Mouse (Mus musculus): ENCODE results near the gene Ccdc92b. TPM values are rescaled to one million over a fixed set of nuclear protein-coding genes. Genes with fewer than 3 reads are reported as not detected.

Ccdc92b gene
- polyA plus RNA-seq, 1 experiment from 2014 or later, result 0.35 TPM

DNA sequence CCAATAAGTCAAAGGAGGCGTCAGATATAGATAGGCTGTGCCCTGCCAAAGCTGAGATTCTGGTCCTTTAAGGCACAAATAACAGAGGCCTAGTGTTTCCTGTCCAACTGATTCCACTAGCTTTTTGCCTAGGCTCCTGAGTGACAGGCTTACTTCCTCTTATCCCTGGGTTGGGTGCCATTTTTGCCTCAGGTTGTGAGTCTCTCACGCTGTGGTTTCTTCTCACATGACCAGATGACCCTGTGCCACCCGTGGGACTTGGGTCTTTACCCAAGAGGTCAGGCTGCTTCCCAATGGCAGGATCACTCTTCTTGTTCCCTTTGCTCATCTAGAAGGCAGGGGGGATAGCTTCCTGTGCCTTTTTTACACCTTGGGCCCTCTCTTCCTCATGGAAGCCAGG lies 44.9 kb downstream of the Ccdc92b start:
- ATAC-seq (ENCODE audit: borderline replicate concordance, extremely low read depth, low FRiP score, low TSS enrichment), result no peak
- no peak overlapping the region for H3K4me3 ChIP-seq
- WGBS, result 86% methylated on average over 3 of the region's 3 CpGs
- H3K27ac ChIP-seq, result no peak overlapping the region
- H3K36me3 ChIP-seq, result peaks cover 76% of the 10 kb centered on the region
- no peaks in the 10 kb centered on the region for H3K9me3 ChIP-seq
- H3K4me1 ChIP-seq, result no peaks in the 10 kb centered on the region
- no peaks in the 10 kb centered on the region for H3K27me3 ChIP-seq
- H3K4me2 ChIP-seq, result no peak overlapping the region
- no peak overlapping the region for H3K9ac ChIP-seq

- Histone ChIP-seq H3K9me3 (no peaks in the 10 kb centered on the region), H3K4me3 (no peak overlapping the region), H3K27me3 (no peaks in the 10 kb centered on the region), H3K27ac (no peak overlapping the region), H3K9ac (no peak overlapping the region), H3K4me2 (no peak overlapping the region), H3K36me3 (peaks cover 70% of the 10 kb centered on the region), H3K4me1 (no peaks in the 10 kb centered on the region)
- WGBS, result 82% methylated on average over 8 of the region's 8 CpGs
- ATAC-seq (ENCODE audit: borderline replicate concordance, extremely low read depth, low FRiP score, low TSS enrichment), result no peak
Measured at GRCm38 (mm10) chr11:74664906-74665305, 45.5 kb downstream of the Ccdc92b start.

DNA sequence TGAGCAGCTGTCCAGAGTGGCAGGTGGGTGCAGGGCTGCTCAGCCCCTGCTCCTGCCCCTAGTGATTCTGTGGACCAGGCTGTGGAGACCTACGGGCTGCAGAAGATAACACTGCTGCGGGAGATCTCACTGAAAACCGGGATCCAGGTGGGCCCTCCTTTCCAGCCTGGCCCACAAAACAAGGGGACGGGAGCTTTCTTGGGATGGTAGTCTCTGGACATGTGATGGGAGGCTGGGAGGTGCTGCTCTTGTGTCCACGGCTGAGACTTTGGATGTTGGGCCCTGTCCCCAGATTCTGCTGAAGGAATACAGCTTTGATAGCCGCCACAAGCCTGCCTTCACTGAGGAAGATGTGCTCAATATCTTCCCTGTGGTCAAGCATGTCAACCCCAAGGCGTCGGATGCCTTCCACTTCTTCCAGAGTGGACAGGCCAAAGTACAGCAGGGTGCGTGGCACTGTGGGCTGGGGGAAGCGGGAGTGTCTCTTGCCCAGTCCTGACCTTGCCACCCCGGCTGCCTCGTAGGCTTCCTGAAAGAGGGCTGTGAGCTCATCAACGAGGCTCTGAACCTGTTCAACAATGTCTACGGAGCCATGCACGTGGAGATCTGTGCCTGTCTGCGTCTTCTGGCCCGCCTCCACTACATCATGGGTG lies 46.4 kb downstream of the Ccdc92b start:
- no peak overlapping the region for H3K27ac ChIP-seq
- ATAC-seq (ENCODE audit: borderline replicate concordance, extremely low read depth, low FRiP score, low TSS enrichment), result no peak
- no peak overlapping the region for H3K9ac ChIP-seq
- H3K4me3 ChIP-seq, result no peak overlapping the region
- WGBS, result 89% methylated on average over 17 of the region's 17 CpGs
- peaks cover 62% of the 10 kb centered on the region for H3K36me3 ChIP-seq
- no peaks in the 10 kb centered on the region for H3K27me3 ChIP-seq
- no peak overlapping the region for H3K4me2 ChIP-seq
- H3K4me1 ChIP-seq, result no peaks in the 10 kb centered on the region
- no peaks in the 10 kb centered on the region for H3K9me3 ChIP-seq

- peaks cover 57% of the 10 kb centered on the region for H3K36me3 ChIP-seq
- H3K4me3 ChIP-seq, result no peak overlapping the region
- H3K4me2 ChIP-seq, result no peak overlapping the region
- no peaks in the 10 kb centered on the region for H3K27me3 ChIP-seq
- H3K9me3 ChIP-seq, result no peaks in the 10 kb centered on the region
- no peak overlapping the region for H3K27ac ChIP-seq
- WGBS, result 88% methylated on average over 5 of the region's 5 CpGs
- H3K9ac ChIP-seq, result no peak overlapping the region
- H3K4me1 ChIP-seq, result no peaks in the 10 kb centered on the region
- no peak for ATAC-seq (ENCODE audit: borderline replicate concordance, extremely low read depth, low FRiP score, low TSS enrichment)
Measured at GRCm38 (mm10) chr11:74666284-74666652, 46.9 kb downstream of the Ccdc92b start.

DNA sequence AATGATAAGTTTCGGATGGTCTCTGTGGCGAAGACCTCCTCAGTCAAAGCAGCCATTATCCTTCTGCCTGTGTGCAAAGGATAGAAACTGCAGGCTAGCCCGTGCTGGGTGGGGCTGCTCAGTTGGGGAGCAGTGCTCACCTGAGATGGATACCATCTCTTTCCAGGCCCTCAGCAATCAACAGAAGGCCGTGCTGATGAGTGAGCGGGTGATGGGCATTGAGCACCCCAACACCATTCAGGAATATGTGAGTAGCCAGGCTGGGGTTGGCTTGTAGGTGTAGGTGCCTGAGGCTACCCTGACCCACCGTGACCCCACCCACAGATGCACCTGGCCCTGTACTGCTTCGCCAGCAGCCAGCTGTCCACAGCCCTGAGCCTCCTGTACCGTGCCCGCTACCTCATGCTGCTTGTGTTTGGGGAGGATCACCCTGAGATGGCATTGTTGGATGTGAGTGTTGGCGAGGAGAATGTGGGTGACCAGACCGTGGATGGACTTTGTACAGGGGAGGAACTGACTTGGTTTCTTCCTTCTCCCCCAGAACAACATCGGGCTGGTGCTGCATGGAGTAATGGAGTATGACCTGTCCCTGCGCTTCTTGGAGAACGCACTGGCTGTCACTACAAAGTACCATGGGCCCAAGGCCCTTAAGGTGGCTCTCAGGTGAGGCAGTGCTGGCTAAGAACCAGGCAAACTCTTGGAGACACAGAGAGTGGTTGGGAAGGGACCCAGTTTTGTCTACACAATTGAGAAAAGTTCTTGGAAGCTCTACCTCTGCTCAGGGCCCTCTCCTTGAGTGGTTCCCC lies 47.6 kb downstream of the Ccdc92b start:
- no peaks in the 10 kb centered on the region for H3K4me1 ChIP-seq
- H3K9me3 ChIP-seq, result no peaks in the 10 kb centered on the region
- no peak overlapping the region for H3K9ac ChIP-seq
- H3K27ac ChIP-seq, result no peak overlapping the region
- H3K36me3 ChIP-seq, result peaks cover 50% of the 10 kb centered on the region
- ATAC-seq (ENCODE audit: borderline replicate concordance, extremely low read depth, low FRiP score, low TSS enrichment), result no peak
- WGBS, result 95% methylated on average over 14 of the region's 14 CpGs
- H3K27me3 ChIP-seq, result no peaks in the 10 kb centered on the region
- H3K4me3 ChIP-seq, result no peak overlapping the region
- no peak overlapping the region for H3K4me2 ChIP-seq

DNA sequence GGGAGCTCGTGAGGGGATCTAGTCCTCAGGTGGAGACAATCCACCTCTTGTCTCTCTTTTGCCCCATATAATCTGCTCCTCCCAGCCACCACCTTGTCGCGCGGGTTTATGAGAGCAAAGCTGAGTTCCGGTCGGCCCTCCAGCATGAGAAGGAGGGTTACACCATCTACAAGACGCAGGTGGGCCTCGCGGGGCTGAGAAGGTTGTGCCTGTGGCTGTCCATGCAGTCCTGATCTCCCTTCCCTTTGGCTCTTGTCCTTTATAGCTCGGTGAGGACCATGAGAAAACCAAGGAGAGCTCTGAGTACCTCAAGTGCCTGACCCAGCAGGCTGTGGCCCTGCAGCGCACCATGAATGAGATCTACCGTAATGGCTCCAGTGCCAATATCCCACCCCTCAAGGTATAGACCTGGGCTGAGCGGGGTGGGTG lies 48.2 kb downstream of the Ccdc92b start:
- Histone ChIP-seq H3K4me3 (no peak overlapping the region), H3K4me2 (no peak overlapping the region), H3K9ac (no peak overlapping the region), H3K27ac (no peak overlapping the region), H3K36me3 (peaks cover 44% of the 10 kb centered on the region), H3K9me3 (no peaks in the 10 kb centered on the region), H3K4me1 (no peaks in the 10 kb centered on the region), H3K27me3 (no peaks in the 10 kb centered on the region)
- WGBS, result 95% methylated on average over 13 of the region's 13 CpGs
- ATAC-seq (ENCODE audit: borderline replicate concordance, extremely low read depth, low FRiP score, low TSS enrichment), result no peak

DNA sequence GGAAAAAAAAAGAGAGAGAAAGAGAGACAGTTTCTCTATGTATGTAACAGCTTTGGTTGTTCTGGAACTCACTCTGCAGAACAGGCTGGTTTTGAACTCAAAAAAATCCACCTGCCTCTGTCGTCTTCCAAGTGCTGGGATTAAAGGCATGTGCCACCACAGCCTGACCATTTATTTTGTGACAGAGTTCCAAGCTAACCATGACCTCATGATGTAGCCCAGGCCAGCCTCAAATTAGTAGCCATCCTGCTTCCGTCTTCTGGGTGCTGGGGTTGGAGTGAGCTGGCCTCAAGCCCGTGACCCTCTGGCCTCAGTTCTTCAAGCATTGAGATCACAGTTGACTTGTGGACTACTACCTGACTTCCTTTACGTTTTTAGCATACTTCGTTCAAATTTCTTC lies 49.1 kb downstream of the Ccdc92b start:
- Histone ChIP-seq H3K27ac (no peak overlapping the region), H3K9ac (no peak overlapping the region), H3K4me2 (no peak overlapping the region), H3K36me3 (peaks cover 44% of the 10 kb centered on the region), H3K4me3 (no peak overlapping the region), H3K9me3 (no peaks in the 10 kb centered on the region), H3K4me1 (no peaks in the 10 kb centered on the region), H3K27me3 (no peaks in the 10 kb centered on the region)
- ATAC-seq (ENCODE audit: borderline replicate concordance, extremely low read depth, low FRiP score, low TSS enrichment), result no peak
- WGBS, result 85% methylated on average over 5 of the region's 5 CpGs

DNA sequence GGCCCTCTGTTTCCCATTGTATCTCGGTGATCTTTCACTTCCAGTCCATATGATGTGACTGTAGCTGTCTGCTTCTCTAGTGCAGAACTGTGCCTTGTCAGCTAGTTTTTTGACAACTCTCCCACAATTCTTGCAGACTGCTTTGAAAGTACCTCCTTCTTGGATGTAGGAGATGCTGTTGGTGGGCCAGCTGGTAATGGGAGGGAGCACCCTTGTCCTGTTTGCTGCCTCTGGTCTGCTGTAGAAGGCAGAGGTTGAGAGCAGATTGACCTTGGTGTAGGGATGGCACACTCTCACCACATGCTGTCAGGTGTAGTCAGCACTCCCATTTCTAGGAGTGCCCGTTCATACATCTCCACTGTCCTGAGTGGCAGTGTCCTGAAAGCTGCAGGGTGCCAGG lies 49.6 kb downstream of the Ccdc92b start:
- H3K9me3 ChIP-seq, result no peaks in the 10 kb centered on the region
- H3K9ac ChIP-seq, result no peak overlapping the region
- no peak for ATAC-seq (ENCODE audit: borderline replicate concordance, extremely low read depth, low FRiP score, low TSS enrichment)
- H3K36me3 ChIP-seq, result peaks cover 42% of the 10 kb centered on the region
- WGBS, result 85% methylated on average over 2 of the region's 2 CpGs
- H3K27me3 ChIP-seq, result no peaks in the 10 kb centered on the region
- no peak overlapping the region for H3K4me2 ChIP-seq
- no peak overlapping the region for H3K4me3 ChIP-seq
- H3K4me1 ChIP-seq, result no peaks in the 10 kb centered on the region
- no peak overlapping the region for H3K27ac ChIP-seq

DNA sequence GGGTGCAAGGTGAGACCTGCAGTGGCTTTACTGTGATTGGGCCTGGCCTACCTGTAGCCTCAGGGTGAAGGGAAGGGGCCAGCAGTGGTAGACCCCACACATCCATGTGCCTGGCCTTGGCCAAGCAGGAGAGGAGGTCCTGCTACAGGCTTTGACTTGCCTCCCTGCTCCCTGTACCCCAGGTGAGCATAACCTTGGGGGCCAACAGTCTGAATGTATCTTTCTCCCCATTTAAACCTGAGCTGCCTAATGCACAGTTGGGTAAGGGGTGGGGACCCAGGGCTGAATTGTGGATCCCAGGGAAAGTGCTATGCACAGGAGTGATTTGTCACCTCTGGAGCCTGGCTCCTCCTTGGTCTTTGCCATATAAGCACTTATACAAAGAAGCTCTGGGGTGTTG lies 50.7 kb downstream of the Ccdc92b start:
- Histone ChIP-seq H3K4me1 (no peaks in the 10 kb centered on the region), H3K36me3 (peaks cover 46% of the 10 kb centered on the region), H3K27ac (no peak overlapping the region; the same call in 1 of the 2 replicates), H3K9me3 (no peaks in the 10 kb centered on the region), H3K4me2 (no peak overlapping the region), H3K4me3 (no peak overlapping the region), H3K27me3 (no peaks in the 10 kb centered on the region), H3K9ac (no peak overlapping the region)
- no peak for ATAC-seq (ENCODE audit: borderline replicate concordance, extremely low read depth, low FRiP score, low TSS enrichment)

GRCm38 (mm10) chr11:74671013-74671412 lies 51.6 kb downstream of the Ccdc92b start:
- no peaks in the 10 kb centered on the region for H3K9me3 ChIP-seq
- WGBS, result 78% methylated on average over 1 of the region's 1 CpGs
- H3K27me3 ChIP-seq, result no peaks in the 10 kb centered on the region
- H3K27ac ChIP-seq, result no peak overlapping the region
- no peak overlapping the region for H3K9ac ChIP-seq
- no peak overlapping the region for H3K4me3 ChIP-seq
- H3K36me3 ChIP-seq, result peaks cover 47% of the 10 kb centered on the region
- ATAC-seq (ENCODE audit: borderline replicate concordance, extremely low read depth, low FRiP score, low TSS enrichment), result no peak
- H3K4me2 ChIP-seq, result no peak overlapping the region
- H3K4me1 ChIP-seq, result no peaks in the 10 kb centered on the region

DNA sequence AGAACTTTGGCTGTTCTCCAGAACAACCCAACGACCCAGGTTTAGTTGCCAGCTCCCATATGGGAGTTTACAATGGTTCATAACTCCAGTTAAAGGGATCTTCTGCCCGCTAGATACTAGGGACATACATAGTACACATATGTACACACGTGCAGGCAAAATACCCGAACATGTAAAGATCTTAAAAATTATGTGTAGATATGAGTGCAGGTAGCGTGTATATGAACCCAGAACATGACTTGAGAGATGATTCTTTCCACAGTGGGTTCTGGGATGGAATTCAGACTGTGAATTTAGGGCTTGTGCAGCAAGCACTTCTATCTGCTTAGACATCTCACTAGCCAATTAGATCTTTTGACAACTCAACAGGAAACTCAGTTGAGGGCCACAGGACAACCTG lies 52.4 kb downstream of the Ccdc92b start:
- ATAC-seq (ENCODE audit: borderline replicate concordance, extremely low read depth, low FRiP score, low TSS enrichment), result no peak
- H3K4me2 ChIP-seq, result no peak overlapping the region
- no peaks in the 10 kb centered on the region for H3K9me3 ChIP-seq
- peaks cover 42% of the 10 kb centered on the region for H3K36me3 ChIP-seq
- no peak overlapping the region for H3K9ac ChIP-seq
- no peaks in the 10 kb centered on the region for H3K27me3 ChIP-seq
- H3K4me3 ChIP-seq, result no peak overlapping the region
- no peaks in the 10 kb centered on the region for H3K4me1 ChIP-seq
- whole genome bisulfite sequencing, result 85% methylated on average over 5 of the region's 5 CpGs
- no peak overlapping the region for H3K27ac ChIP-seq

DNA sequence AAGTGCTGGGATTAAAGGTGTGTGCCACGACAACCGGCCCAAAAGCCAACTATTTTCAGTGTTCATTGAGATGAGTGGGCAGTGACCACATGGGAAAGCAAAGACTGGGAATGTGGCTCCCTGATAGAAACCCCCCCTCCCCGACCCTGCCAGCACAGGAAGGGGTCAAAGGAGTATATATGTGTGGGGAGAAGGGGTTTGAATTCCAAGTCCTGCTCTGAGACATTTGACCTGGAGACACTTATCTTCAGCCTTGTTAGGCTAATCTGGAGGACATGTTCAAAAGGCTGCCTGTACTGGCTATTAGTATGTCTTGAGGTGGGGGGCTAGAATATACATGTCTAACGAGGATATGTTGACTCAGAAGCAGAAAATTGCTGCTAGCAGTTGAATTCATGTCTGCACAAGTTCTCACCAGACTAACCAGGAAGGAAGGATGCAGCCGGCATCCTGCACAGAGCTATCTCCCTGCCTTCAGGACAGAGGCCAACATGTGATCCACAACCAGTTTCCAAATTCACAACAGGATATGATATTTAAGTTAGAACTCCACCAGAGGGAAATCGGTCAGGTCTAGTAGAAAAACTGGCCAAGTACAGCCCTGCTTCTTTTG lies 53.6 kb downstream of the Ccdc92b start:
- Histone ChIP-seq H3K4me3 (no peak overlapping the region), H3K27me3 (no peaks in the 10 kb centered on the region), H3K9ac (no peak overlapping the region), H3K4me2 (no peak overlapping the region), H3K9me3 (no peaks in the 10 kb centered on the region), H3K4me1 (no peaks in the 10 kb centered on the region), H3K27ac (no peak overlapping the region), H3K36me3 (peaks cover 42% of the 10 kb centered on the region)
- whole genome bisulfite sequencing, result 78% methylated on average over 6 of the region's 6 CpGs
- no peak for ATAC-seq (ENCODE audit: borderline replicate concordance, extremely low read depth, low FRiP score, low TSS enrichment)
